Mouse (Mus musculus): ENCODE results near the gene Scgb1b30. TPM values are rescaled to one million over a fixed set of nuclear protein-coding genes. Genes with fewer than 3 reads are reported as not detected.

Scgb1b30 gene
- not detected in 2 replicates for polyA plus RNA-seq (2015; fragmentation: Nextera tagmentation; extraction: Ambion mirVana)

GRCm38 (mm10) chr7:34094911-34095481, at the start of gene Scgb1b30:
Scgb1b30 (plus strand) TSS chr7:34095431.

GRCm38 (mm10) chr7:34133117-34133762, 38.0 kb downstream of the Scgb1b30 start, which contains the start of gene Wtip:
Wtip (minus strand) TSS chr7:34133268.

Other genes starting within 250 kb of the Scgb1b30 start
- not detected in 2 replicates for gene Scgb2b26, start 150.4 kb upstream of the Scgb1b30 start, polyA plus RNA-seq (2015; fragmentation: Nextera tagmentation; extraction: Ambion mirVana)
- gene Scgb2b27, start 81.5 kb upstream of the Scgb1b30 start, polyA plus RNA-seq (2015; fragmentation: Nextera tagmentation; extraction: Ambion mirVana): not detected in 2 replicates
- not detected in 2 replicates for gene Scgb1b27, start 73.9 kb upstream of the Scgb1b30 start, polyA plus RNA-seq (2015; fragmentation: Nextera tagmentation; extraction: Ambion mirVana)
- gene Wtip, start 37.8 kb downstream of the Scgb1b30 start, polyA plus RNA-seq (2015; fragmentation: Nextera tagmentation; extraction: Ambion mirVana): 7.6 and 7.7 TPM in 2 replicates
- 91.6 and 110 TPM in 2 replicates for gene Uba2, start 74.2 kb downstream of the Scgb1b30 start, polyA plus RNA-seq (2015; fragmentation: Nextera tagmentation; extraction: Ambion mirVana)
- gene Pdcd2l, start 101.2 kb downstream of the Scgb1b30 start, polyA plus RNA-seq (2015; fragmentation: Nextera tagmentation; extraction: Ambion mirVana): 51.6 and 55.0 TPM in 2 replicates
- 167 and 200 TPM in 2 replicates for gene Gpi1, start 134.9 kb downstream of the Scgb1b30 start, polyA plus RNA-seq (2015; fragmentation: Nextera tagmentation; extraction: Ambion mirVana)
- gene Gm6096, start 155.6 kb downstream of the Scgb1b30 start, polyA plus RNA-seq (2015; fragmentation: Nextera tagmentation; extraction: Ambion mirVana): not detected in 2 replicates
- gene 4931406P16Rik, start 218.1 kb downstream of the Scgb1b30 start, polyA plus RNA-seq (2015; fragmentation: Nextera tagmentation; extraction: Ambion mirVana): 29.2 and 31.1 TPM in 2 replicates